Comparison of ENCODE assay signal across 16 mouse cellular contexts in genomic region chr8:117267403-117268129, GRCm38 (mm10). TPM values are rescaled to one million over a fixed set of nuclear protein-coding genes. Genes with fewer than 3 reads are reported as not detected.
DNase-seq lines count a peak whose midpoint lies in the region; ATAC-seq and TF ChIP-seq lines count a peak whose summit lies in the region.
"Had no signal": no experiment of that assay in that cellular context is flagged by ENCODE, and none has a peak within 500 bp of the region (broad histone marks: within the 10 kb centered on the region; RNA-seq: fewer than 3 reads in every experiment).

No protein-coding gene starts in this region.

- H3K27ac ChIP-seq in lung, embryonic 14.5 days (ENCODE audit: low read depth): no peak overlapping the region
- H3K27ac ChIP-seq: embryonic facial prominence, embryonic 15.5 days; heart, embryonic 15.5 days had no signal

- no peak for DNase-seq in lung, embryonic 14.5 days
- DNase-seq in lung, adult 2 months: no peak
- no peak for DNase-seq in Patski (ENCODE audit: low read depth, low spot score)
- DNase-seq in ovary, postnatal 10 days (ENCODE audit: low spot score): no peak
- no peak for DNase-seq in gastrocnemius, postnatal 25 days
- DNase-seq: cerebellum, postnatal 25 days; left cerebral cortex, postnatal 4 days; lung, postnatal 14 days; right cerebral cortex, postnatal 14 days; thymus, postnatal 25 days had no signal

- no peak for TF ChIP-seq CTCF in lung, embryonic 14.5 days (IDR thresholded peaks at IDR 0.05; ENCODE audit: low read depth)
- TF ChIP-seq CTCF in lung, adult 2 months (IDR thresholded peaks at IDR 0.05; ENCODE audit: insufficient read depth, low read length): no peak
- no peak for TF ChIP-seq CTCF in Patski (IDR thresholded peaks at IDR 0.05)

- WGBS in lung, embryonic 14.5 days: 80% methylated on average over 11 of the region's 11 CpGs
- 66% methylated on average over 11 of the region's 11 CpGs for WGBS in lung, adult 2 months

- CTCF ChIA-PET in Patski (lab: Charles Lee): no interaction called here

- no peaks in the 10 kb centered on the region for H3K9me3 ChIP-seq in lung, embryonic 14.5 days (ENCODE audit: low read depth, low read length)
- H3K9me3 ChIP-seq: embryonic facial prominence, embryonic 15.5 days; heart, embryonic 15.5 days had no signal

- in situ Hi-C loops in Patski (cut with MboI; ENCODE audit: low pct_unique_long_range_greater_than_20kb): loop anchor here (10.0 kb wide), 1 partner anchor 107 kb away; no protein-coding TSS in a partner anchor

- H3K36me3 ChIP-seq in lung, embryonic 14.5 days (ENCODE audit: insufficient read depth): no peaks in the 10 kb centered on the region
- H3K36me3 ChIP-seq: embryonic facial prominence, embryonic 15.5 days; heart, embryonic 15.5 days had no signal

- 0 out of 2 replicates have a peak, but pooled peaks have one; percentile 23 for ATAC-seq in lung, embryonic 14.5 days (ENCODE audit: insufficient read depth)
- ATAC-seq in Patski: peak; percentile 22
- ATAC-seq in common myeloid progenitor, adult 5-6 weeks (replicated peaks; ENCODE audit: low read depth, poor library complexity, severe bottlenecking): 0 out of 2 replicates have a peak, but pooled peaks have one; percentile 7
- ATAC-seq in monocyte, adult 5-6 weeks (replicated peaks; ENCODE audit: insufficient number of reproducible peaks, low FRiP score, low TSS enrichment, poor library complexity, severe bottlenecking): peak; percentile 32; the same call in 1 of the 2 replicates
- ATAC-seq: forebrain, embryonic 16.5 days; hindbrain, embryonic 16.5 days had no signal

- H3K4me1 ChIP-seq in lung, embryonic 14.5 days (ENCODE audit: insufficient read depth): 0 out of 2 replicates have a peak, but pooled peaks cover 2% of the 10 kb centered on the region
- H3K4me1 ChIP-seq in lung, adult 2 months (ENCODE audit: control insufficient read depth, insufficient read depth, low read length): peaks cover 16% of the 10 kb centered on the region

- TF ChIP-seq POLR2A in lung, adult 2 months (IDR thresholded peaks at IDR 0.05; ENCODE audit: borderline replicate concordance, extremely low read depth, low read depth, low read length): no peak

- no peak overlapping the region for H3K9ac ChIP-seq in lung, embryonic 14.5 days
- H3K9ac ChIP-seq: embryonic facial prominence, embryonic 15.5 days; heart, embryonic 15.5 days had no signal

- no peak overlapping the region for H3K4me3 ChIP-seq in lung, embryonic 14.5 days (ENCODE audit: low read depth, low read length)
- no peak overlapping the region for H3K4me3 ChIP-seq in lung, adult 2 months (replicated peaks; ENCODE audit: extremely low read depth, low read depth, low read length)
- H3K4me3 ChIP-seq: embryonic facial prominence, embryonic 15.5 days; heart, embryonic 15.5 days had no signal

- POLR2A ChIA-PET in Patski (lab: Charles Lee): interaction anchor here (0.6 kb wide), 1 partner anchor 21 kb away, joined by 3 read pairs; no protein-coding TSS in a partner anchor

- no peak overlapping the region for H3K4me2 ChIP-seq in lung, embryonic 14.5 days
- H3K4me2 ChIP-seq: embryonic facial prominence, embryonic 15.5 days; heart, embryonic 15.5 days had no signal

- H3K27me3 ChIP-seq in lung, embryonic 14.5 days (ENCODE audit: insufficient read depth, low read length): no peaks in the 10 kb centered on the region
- no peaks in the 10 kb centered on the region for H3K27me3 ChIP-seq in Patski
- H3K27me3 ChIP-seq: embryonic facial prominence, embryonic 15.5 days; heart, embryonic 15.5 days had no signal

RNA-seq across cellular contexts. Expression of gene Cmip, which starts 10.7 kb away (rescaled TPM):
- 22.8 and 26.5 TPM in 2 replicates for polyA plus RNA-seq in lung, embryonic 14.5 days (2014; fragmentation: Nextera tagmentation; extraction: Ambion mirVana)
- polyA plus RNA-seq in lung, adult 2 months (2012; rRNA removed): 53.1 and 62.3 TPM in 2 replicates
- polyA plus RNA-seq in Patski (2021): 63.6 TPM
- 20.5 and 29.0 TPM in 2 replicates for total RNA-seq in common myeloid progenitor, adult 5-6 weeks (2017)
- total RNA-seq in monocyte, adult 5-6 weeks (2017): 27.4 to 61.1 TPM (median 27.9 TPM) in 3 replicates
- 10 to 100 TPM; 10.0 to 12.9 TPM for total RNA-seq in gastrocnemius, postnatal 25 days (2021)
